ENCODE assay signal across 14 mouse cellular contexts in the genomic region with DNA sequence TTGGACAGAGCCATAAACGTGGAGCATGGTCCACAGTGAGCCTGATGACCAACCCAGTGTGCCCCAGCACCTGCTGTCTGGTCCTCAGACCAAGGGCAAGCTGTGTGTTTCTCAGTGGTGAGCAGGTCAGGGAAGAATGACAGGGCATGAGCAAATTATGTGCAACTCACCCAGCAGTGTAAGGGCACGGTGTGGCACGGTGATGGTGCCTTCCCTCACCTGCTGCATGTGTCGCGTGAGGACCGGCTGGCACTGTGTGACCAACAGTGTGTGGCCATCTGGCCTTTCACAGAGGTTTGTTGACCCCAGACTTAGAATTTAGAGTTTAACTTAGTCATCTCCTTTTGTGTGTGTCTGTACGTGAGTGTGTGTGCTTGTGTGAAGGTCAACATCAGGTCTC.
"Had no signal": no experiment of that assay in that cellular context is flagged by ENCODE, and none has a peak within 500 bp of the region (broad histone marks: within the 10 kb centered on the region; RNA-seq: fewer than 3 reads in every experiment).

No protein-coding gene starts in this region.

- H3K9ac ChIP-seq: intestine, embryonic 15.5 days; limb, embryonic 13.5 days; midbrain, embryonic 15.5 days; neural tube, embryonic 13.5 days; stomach, embryonic 15.5 days had no signal

- H3K27me3 ChIP-seq: intestine, embryonic 15.5 days; limb, embryonic 13.5 days; midbrain, embryonic 15.5 days; neural tube, embryonic 13.5 days; stomach, embryonic 15.5 days had no signal

- H3K36me3 ChIP-seq: intestine, embryonic 15.5 days; limb, embryonic 13.5 days; midbrain, embryonic 15.5 days; neural tube, embryonic 13.5 days; stomach, embryonic 15.5 days had no signal

- H3K27ac ChIP-seq: intestine, embryonic 15.5 days; limb, embryonic 13.5 days; stomach, embryonic 15.5 days had no signal

- H3K9me3 ChIP-seq: intestine, embryonic 15.5 days; limb, embryonic 13.5 days; midbrain, embryonic 15.5 days; neural tube, embryonic 13.5 days; stomach, embryonic 15.5 days had no signal

- ATAC-seq: intestine, embryonic 15.5 days; midbrain, embryonic 15.5 days had no signal

- H3K4me3 ChIP-seq: intestine, embryonic 15.5 days; limb, embryonic 13.5 days; midbrain, embryonic 15.5 days; neural tube, embryonic 13.5 days; stomach, embryonic 15.5 days had no signal

- H3K4me2 ChIP-seq: limb, embryonic 13.5 days; midbrain, embryonic 11.5 days; midbrain, embryonic 15.5 days; neural tube, embryonic 13.5 days; stomach, embryonic 15.5 days had no signal

- DNase-seq: kidney, adult 18-20 months; kidney, postnatal 25 days; layer of hippocampus, adult 9-11 months; layer of hippocampus, postnatal 36 days; lung, adult 18-20 months; retina, postnatal 1 day; thymus, adult 2 months; thymus, postnatal 25 days had no signal
